Mouse (Mus musculus) layer of hippocampus, adult 9-11 months (tissue): ENCODE data around the gene Pim3.
A peak's percentile ranks its signal among the peaks of the same experiment; 100 is the strongest.

Experiments
- DNase-seq: peaks from one replicate; pipeline ENCODE4 v3.0.0; 2022

Gene Pim3

DNA sequence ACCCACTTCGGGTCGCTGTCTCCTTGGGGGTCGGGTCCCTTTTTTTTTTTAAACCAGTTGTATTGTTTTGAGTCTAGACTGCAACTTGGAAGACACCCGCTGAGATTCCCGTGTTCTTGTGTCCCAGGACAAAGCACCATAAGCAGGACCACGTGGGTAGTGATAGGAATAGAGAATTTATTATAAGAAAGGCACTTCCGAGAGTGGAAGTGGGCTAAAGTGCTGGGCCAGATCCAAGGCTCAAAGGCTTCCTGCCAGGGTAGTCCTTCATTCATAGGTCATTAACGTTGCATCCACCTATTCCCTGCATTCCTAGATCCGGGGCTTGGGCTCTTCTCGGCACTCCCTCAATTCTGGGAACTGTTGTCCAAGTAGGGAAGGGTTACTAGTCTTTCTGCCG lies 24.0 kb upstream of the Pim3 start:
- DNase-seq: no peak

DNA sequence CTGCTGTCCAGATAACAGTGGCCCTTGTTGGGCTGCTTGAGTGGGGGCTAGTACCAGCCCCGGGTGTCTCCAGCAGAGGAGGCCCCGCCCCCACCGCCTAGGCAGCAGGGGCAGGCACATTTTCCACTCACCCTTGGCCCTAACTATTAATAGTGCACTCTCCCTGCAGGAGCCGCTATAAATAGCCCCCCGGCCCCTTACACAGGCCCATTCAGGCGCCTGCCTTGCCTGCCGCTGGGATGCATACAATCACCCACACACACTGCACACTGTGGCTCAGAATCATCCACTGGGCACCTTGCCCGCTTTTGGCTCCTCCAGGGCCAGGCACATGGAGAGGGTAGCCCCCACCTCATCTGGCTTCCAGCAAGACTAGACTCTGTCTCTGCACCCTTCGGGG lies 22.7 kb upstream of the Pim3 start:
- peak; percentile 93 for DNase-seq

DNA sequence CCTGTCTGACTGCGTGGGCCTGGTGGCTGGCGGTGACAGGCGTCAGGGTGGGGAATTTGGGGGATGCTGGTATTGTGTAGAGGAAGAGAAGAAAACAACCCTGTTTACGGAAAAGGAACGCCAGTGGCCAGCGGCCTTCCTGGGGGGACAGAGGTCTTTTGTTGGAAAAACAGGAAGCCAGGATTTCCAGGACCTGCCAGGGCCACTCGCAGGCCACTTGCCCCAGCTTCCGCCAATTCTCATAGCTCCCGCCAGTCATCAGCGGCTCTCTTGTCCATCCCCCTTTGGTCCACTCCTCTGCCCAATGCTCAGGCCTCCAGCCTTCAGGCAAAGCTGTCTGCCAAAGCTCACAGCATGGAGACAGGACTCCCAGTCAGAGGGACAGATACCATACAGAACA lies 21.9 kb upstream of the Pim3 start:
- peak; percentile 71 for DNase-seq

DNA sequence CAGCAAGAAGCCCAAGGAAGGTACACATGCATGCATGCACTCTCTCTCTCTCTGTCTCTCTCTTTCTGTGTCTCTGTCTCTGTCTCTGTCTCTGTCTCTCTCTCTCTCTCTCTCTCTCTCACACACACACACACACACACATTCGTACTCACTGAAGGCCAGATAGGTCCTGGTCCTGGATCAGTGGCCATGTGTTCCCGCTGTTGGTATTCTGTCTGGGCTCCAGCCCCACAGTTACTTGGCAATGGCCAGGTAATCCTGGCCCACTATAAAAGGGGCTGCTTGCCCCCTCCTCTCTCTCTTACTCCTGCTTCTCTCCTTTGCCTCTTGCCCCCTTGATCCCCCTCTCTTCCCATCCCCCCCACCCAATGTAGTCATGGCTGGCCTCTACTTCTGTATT lies 20.8 kb upstream of the Pim3 start:
- no peak for DNase-seq

DNA sequence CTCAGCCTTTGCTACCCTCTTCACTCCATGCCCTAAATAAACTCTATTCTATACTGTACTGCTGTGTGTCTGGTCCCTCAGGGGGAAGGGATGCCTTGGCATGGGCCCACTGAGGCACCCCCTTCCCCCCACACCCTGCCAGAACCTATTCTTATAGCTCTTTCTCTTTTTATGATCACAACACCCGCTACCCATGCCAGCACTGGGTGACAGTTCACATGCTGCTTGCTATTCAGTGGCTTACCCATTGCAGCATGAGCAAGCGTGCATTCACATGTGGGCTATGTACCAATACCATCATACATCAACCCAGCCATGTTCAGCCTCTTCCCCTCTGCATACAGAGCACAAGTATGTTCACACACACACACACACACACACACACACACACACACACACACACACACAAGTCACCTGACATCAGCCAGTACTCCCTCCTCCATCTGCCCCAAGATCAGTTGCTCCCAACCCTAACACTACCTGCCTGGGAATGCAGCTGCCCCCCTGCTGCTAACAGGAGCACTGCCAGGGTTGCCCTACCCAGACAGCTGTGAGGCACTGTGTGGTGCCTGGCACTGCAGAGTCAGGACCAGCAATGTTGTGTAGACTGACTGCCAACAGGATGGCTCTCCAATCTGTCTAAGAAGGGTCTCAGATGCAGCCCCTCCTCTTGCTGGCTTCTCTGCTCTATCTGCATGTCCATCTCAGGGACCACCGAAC lies 20.2 kb upstream of the Pim3 start:
- no peak for DNase-seq

DNA sequence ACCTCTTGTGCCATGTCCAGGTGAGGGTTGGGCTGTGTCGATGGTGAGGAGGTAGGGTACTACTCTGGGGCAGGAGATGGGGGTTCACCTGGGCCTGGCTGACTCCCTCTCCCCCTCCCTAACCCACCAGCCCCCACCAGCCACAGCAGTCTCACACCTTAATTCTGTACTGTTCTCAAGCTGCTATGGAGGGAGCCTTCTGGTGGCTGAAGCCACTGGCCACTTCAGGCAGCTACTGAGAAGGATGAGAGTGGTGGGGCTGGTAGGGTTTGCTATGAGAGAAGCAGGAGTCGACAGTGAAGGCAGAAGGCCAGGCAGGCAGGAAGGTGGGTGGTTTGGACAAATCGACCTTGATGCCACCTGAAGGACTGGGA lies 19.7 kb upstream of the Pim3 start:
- no peak for DNase-seq

DNA sequence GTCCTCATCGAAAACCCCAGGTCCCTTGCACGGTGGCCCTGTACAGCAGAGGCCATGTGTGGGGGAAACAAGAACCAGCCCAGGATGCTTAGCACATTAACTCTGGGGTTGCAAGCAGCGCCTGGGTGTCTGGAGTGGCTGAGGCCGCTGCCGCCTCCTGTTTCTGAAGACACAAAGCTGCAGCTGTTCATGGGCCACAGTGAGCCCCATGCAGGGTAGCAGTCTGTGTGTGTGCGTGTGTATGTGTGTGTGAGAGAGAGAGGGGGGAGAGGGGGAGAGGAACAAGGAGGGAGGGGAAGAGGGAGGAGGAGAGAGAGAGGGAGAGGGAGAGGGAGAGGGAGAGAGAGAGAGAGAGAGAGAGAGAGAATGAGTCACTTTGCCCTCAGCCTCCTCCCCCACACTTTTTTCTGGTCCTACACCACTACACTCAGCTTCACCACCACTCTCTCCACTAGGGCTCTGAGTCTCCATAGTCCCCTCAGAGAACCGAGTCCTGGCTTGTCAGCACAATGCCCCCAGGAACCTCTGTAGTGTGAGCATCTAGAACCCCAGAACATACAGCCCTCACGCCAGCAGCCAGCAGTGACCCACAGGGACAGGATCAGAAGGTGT lies 18.4 kb upstream of the Pim3 start:
- DNase-seq: peak; percentile 82

DNA sequence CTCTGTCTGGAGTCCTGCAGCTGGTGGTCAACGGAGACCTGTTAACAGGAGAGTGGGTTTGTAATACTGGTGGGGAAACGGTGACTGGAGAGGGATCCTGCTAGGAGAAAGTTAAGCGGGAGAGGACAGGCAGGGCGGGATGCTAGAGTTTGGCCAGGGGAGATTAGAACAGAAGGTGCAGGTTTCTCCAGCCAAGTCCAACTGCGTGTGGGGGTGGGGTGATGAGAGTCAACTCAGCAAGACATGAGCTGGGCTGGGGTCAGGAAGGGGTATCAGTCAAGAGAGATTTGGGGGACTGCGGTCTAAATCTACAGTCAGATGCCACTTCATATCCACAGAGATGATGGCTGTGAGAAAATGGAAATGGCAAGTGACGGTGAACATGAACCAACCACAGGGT lies 17.0 kb upstream of the Pim3 start:
- no peak for DNase-seq

DNA sequence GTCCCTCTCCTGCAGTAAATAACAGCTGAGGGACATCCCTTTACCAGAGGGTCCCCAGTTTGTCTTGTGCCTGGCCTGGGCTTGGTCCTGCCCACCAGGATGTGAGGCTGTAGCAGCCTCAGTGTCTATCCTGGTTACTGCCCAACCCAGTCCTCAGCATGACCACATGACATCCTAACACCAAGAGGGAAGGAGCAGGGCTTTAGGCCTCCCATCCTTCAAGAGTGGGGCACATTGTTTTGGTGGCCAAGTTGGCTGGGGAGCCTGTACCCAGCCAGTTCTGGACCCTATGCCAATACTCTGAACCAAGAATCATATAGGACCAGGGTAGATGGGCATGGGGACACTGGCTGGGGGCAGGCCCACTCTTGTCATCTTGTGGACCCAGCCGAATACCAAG lies 13.3 kb upstream of the Pim3 start:
- no peak for DNase-seq

DNA sequence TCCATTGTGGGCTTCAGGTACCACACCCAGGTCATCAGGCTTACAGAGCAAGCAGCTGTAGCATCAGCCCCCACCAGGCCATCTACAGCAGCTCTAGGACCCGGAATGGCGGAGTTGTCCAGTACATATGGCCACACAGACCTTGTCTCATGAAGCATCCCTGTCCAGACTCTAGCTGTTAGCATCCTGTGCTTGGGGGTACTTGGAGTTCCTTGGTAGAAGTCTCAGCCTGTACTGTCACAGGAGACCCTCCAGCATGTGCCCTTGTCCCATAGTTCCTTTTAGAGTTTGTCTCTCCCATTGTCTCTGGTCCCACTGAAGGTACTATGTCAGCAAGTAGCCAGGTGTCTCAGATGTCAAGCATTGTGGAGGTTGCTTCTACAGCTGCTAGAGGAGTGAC lies 12.4 kb upstream of the Pim3 start:
- DNase-seq: no peak

DNA sequence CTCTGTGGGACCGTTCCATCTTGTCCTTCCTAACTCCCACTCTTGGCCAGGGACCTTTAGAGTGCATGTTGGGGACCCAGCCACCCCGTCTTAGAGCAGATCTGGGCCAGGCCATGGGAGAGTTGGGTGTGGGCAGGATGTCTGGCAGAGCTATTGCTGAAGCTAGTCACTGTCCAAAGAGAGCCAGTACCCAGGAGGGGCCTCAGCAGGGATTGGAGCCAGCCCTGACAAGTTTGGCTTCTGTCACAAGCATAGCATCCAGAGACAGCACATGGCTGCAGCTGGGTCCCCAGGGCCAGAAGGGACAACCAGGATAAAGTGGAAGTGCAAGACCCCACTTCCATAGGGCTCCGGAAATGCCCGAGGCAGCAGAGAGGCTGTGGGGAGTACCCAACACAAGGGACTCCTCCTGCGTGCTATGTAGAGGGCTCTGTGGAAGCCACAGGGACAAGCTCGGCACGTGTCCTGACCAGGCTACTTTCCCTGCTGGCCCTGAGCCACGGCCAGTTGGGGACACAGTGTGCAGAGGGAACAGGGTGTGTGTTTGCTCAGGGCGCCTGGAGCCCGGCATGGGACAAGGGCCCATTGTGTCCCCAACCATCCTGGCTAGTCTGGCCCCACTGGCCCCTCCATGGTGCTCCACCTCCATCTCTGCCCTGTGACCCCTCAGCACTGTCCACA lies 11.7 kb upstream of the Pim3 start:
- DNase-seq: peak; percentile 93

DNA sequence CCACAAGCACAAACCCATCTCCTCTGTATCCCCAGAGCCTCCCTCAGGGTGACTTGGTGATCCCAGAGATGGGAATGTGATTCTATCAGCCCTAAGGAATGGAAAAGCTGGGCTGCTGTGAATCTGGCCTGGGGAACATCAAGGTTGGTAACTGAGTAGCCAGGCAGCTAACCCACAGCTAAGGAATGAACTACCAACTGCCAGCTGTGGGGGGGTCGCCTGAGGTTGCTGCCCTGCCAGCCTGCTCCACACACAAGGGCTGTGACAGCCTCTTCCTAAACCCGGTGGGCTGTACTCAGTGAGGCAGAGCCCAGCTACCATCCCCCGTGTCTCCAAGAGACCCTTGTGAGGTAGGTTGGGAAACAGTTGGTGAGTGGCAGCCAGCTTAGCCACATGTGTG lies 10.9 kb upstream of the Pim3 start:
- DNase-seq: no peak

DNA sequence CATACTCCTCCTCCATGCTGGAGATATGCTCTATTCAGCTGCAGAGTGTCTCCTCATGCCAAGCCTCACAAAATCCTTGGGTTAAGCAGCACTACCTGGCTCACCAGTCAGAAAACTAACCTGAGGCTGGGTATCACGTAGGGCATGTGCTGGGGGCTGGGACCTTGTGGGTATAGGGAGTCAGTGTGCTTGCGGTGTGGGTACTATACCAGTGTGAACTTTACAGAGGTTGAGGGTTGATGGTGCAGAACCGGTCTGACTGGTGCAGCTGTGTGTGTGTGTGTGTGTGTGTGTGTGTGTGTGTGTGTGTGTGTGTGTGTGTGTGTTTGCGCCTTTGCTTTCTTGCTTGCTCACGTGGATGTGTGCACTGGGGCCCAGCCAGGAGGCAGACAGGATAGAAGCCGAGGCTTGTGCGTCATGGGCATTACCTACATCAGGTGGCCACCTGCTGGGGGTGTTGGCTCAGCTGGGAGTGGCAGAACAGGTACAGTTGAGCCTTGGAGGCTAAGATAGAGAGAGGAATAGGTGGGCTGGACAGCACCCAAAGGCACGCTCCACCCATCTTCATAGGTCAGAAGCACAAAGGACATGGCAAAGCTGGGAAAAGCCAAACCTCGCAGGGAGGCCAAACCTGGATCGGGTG lies 10.4 kb upstream of the Pim3 start:
- DNase-seq: no peak

DNA sequence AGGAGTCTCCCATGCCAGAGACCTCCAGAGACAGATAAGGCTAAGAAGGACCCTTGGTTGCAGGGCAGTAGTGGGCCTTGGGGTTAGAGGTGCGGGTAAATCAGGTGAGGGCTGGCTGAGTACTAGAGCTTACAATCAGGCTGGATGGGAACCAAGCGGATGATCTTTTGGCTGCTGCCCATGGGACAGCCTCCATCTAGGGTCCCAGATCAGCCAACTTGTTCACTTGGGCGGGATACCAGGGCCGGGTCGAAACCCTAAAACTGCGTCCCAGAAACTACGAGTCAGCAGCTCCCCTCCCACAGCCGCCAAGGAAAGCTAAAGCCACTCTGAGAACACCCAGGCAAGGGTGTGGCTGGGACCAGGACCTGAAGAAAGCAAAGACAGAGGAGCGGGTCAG lies 8.9 kb upstream of the Pim3 start:
- no peak for DNase-seq

DNA sequence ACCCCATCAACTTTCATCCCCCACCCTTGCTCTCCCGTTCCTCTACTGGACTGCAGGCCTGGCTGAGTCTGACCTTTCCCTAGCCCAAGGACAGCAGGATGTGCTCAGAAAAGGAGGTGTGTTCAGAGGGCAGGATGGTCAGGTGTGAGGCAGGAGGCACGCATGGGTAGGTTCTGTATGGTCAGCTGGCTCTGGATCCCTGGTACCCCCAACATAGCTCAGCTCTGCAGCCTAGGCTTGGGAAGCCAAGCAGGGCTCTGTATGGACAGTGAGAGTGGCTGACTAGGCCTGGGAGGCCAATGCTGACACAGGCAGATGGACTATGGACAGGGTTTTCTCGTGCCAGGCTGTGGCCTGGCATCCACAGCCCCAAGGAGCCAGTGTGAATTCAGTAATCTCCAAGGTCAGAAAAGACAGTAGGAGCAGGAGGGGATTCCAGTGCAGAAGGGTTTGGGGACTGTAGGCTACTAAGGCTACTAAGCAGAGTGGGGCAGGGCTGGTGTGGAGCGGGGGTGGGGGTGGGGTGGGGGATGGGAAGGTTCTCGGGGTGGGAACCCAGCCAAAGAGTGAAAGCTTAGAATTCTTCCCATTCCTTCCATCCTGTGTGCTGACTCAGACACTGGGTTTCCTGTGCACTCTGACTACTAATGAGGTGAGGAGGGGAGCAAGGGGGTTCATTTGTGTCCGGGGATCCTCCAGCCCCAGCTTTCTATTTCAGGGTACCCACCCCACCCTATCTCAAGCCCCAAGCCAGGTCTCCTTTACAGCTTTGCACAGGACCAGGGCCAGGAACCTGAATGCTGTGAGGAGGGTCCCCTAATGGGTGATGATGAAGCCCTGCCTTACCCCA lies 7.6 kb upstream of the Pim3 start:
- no peak for DNase-seq

DNA sequence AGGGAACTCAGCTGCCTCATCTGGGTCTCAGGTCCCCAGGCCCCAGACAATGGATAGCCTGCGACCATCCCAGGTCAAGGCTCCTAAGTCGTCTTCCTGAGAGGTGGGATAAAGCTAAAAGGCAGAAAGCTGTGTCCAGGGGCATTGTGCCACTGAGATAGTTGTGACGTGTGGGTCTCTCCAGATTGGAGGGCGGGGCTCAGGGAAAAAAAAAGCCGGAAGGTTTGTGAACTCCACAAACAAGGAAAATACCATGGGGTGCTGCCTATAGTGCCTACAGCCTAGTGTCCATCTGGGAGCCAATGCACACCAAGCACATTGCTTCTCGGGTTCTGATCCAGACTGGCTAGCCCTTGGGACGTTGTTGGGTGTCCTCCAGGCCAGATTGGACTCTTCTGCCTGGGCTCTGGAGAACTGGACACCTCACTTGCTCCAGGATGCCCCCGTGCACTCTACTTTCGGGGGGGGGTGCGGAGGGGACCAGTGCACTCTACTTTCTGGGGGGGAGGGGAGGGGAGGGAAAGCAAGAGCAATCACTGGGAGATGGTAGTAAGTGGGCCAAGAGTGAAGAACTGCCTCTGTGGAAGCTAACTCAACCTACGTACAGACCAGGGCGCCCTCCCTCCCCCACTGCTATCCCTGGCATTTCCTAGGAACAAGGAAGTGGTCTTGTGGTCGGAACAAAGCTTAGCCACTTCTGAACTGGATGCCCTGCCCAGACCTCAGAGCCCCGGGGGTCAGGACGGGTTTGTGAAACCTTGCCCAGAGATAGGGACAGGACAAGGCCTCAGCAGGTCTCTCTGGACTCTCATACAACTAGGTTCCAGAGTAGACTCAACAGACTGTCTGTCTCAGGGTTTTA lies 6.8 kb upstream of the Pim3 start:
- no peak for DNase-seq

DNA sequence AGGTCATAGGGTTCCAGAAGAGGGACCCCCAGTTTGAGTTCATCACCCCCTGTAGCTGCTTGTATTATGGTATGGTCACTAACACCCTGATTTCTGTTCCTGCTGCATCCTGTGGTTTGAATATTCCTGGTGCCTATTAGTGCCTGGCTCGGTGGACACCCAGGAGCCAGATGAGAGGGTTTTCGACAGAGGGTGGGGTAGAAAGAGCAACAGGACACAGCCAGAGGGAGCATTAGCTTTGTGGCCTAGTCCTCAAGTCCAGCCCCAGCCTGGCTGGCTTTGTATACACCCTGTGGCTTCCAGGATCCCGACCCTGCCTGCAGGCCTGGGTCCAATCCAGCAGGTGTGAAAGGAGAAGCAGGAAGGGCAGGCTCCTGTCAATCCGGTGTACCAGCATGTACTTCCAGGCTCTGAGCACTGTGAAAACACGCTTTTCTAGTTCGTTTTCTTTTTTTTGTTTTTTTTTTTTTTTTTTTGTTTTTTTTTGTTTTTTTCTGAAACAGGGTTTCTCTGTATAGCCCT lies 6.0 kb upstream of the Pim3 start:
- no peak for DNase-seq

DNA sequence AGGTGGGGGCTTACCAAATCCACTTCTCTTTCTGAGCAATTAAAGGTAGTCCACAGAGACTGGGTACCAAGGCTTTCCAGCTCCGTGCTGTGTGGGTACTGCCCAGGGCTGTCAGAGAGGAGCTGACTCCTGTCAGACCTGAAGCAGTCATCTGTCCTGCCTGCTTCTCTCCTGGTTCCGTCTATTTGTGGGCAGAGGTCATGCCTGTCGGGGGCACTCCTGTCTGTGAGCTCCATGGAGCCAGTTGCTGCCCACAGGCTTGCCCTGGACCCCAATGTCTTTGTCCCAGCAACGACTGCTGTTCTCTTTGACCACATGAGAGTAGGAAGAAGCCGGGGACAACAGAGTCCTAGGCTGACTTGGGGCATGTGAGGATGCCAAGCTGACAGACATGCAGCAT lies 5.4 kb upstream of the Pim3 start:
- DNase-seq: no peak

DNA sequence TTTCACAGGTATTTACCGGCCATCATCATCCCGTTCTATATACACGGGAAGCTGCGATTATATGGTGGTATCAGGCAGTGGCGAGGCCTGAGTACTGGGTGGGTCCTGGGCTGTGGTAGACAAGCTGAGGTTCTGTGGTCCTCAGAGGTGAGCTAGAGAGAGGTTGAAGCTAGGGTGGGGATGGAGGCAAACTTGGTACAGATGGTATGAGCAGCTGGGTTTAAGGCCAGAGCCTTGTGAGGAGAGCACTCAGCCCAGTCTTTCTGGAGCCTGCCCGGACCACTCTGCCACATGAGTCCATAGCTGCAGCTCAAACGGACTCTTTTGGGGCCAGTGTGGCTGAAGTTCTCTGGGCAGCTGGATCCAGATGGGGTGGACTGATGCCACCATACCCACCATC lies 4.6 kb upstream of the Pim3 start:
- no peak for DNase-seq

DNA sequence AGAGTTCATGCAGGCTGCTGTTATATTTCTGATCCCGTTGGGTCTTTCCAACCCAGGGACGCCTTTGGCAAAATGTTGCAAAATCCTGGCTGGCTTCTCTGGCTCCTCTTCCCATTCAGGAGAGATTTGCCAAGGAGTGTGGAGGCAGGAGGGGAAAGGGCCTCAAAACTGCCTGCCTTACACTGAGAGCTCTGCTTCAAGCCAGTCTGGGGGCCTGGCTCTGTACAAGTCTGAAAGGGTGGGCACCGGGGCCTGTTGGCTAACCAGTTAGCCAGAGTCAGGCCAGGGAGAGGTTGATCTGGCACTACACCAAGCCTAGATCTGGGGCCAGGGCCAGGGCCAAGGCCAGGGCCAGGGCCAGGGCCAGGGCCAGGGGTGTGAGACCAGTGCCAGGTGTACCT lies 3.8 kb upstream of the Pim3 start:
- no peak for DNase-seq

DNA sequence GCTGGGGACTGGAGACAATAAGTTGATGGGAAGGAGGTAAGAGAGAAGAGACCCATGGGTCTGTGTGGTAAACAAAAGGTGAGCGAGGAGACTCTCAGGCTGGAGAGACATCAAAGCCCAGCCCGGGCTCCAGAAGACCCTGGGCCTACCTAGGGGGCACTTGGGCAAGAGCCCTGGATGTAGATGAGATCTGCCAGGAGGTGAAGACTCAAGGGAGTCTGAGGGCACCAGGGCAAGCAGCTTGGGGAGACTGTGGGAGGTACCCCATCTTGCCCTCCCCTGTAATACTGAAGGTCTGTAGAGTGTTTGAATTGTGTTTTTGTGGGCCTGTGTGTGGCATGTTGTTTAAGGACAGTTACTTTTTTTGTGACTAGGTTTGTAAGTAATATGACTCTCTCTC lies 3.3 kb upstream of the Pim3 start:
- no peak for DNase-seq
